Mouse (Mus musculus): ENCODE data around the gene Fgf2.

DNA sequence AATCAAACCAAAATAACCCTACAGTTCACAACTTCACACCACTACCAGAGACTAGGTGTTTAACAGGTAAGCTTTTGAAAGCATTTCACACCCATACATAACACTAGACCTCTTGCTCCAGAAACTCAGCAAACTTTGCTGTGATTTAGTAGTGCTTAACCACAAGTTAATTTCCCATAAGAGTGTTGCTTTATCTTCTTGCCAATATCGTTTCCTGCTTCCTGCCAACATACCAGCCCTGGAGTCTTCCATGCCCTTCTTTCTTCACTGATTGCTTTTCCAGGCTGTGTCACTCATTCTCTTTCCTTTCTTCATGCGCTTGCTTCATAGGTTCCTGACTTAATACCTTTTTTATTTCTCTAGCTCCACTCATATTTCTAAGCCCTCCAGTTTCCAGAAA lies 19.7 kb upstream of the Fgf2 start:
- TF ChIP-seq CTCF (IDR thresholded peaks at IDR 0.05; ENCODE audit: low read depth) = no peak
- TF ChIP-seq EP300 (IDR thresholded peaks at IDR 0.05; ENCODE audit: low read depth) = no peak

Data from liver, postnatal 0 days (tissue).